Mouse (Mus musculus) thymus, adult 2 months (tissue): Measurements from ENCODE around the gene Slitrk6. TPM values are rescaled to one million over a fixed set of nuclear protein-coding genes. Genes with fewer than 3 reads are reported as not detected.

Source experiments
- DNase-seq: peaks from one replicate; pipeline ENCODE4 v3.0.0; 2021
- H3K27ac ChIP-seq: fragments of 200-500 bp; 2 replicates; pipeline ENCODE4 v1.5.1; 2012; ENCODE audit warnings: low read length, control low read depth; ENCODE audit not compliant: control insufficient read depth, insufficient read depth
- H3K27me3 ChIP-seq: fragments of 200-500 bp; 2 replicates; pipeline ENCODE4 v1.6.1; 2012; ENCODE audit warnings: mild to moderate bottlenecking, low read length, moderate library complexity, mixed read lengths; ENCODE audit not compliant: control insufficient read depth, insufficient read depth
- H3K36me3 ChIP-seq: fragments of 200-500 bp; 2 replicates; pipeline ENCODE4 v1.6.1; 2012; ENCODE audit warnings: mild to moderate bottlenecking, low read length, moderate library complexity; ENCODE audit not compliant: control insufficient read depth, insufficient read depth
- H3K4me1 ChIP-seq: fragments of 200-500 bp; replicated peaks from 2 replicates; pipeline ENCODE4 v1.6.1; 2012; ENCODE audit warnings: low read length; ENCODE audit not compliant: control insufficient read depth, insufficient read depth
- H3K4me3 ChIP-seq: fragments of 200-500 bp; 2 replicates; pipeline ENCODE4 v1.5.1; 2012; ENCODE audit warnings: mild to moderate bottlenecking, low read length, control low read depth, moderate library complexity; ENCODE audit not compliant: control insufficient read depth, insufficient read depth
- CTCF ChIP-seq: fragments of 200-500 bp; IDR thresholded peaks from 2 replicates; pipeline ENCODE4 v1.5.1; 2012; ENCODE audit warnings: mild to moderate bottlenecking, control low read depth, low read length, moderate library complexity, borderline replicate concordance; ENCODE audit not compliant: control insufficient read depth, poor library complexity, insufficient read depth; ENCODE audit errors: extremely low read depth
- POLR2A ChIP-seq: fragments of 200-500 bp; IDR thresholded peaks from 2 replicates; pipeline ENCODE4 v1.6.1; 2012; ENCODE audit warnings: mild to moderate bottlenecking, low read length, control low read depth, moderate library complexity; ENCODE audit not compliant: control insufficient read depth, poor library complexity, insufficient read depth; ENCODE audit errors: extremely low read depth
- WGBS: fragments of 180-500 bp; shearing (Covaris S2); methylation state at CpG from one replicate; pipeline ENCODE4 v1.1.7; 2018; 5-methylcytosine and 5-hydroxymethylcytosine counted together
- polyA plus RNA-seq: library from polyadenylated mRNA; depleted of rRNA; stranded (reverse); fragments of >200 nt; gene quantifications from 2 replicates; pipeline ENCODE4 v1.2.3, GENCODE M21; 2012; rRNA removed

Slitrk6 gene
- polyA plus RNA-seq: 0.14 and 0.23 TPM in 2 replicates

GRCm38 (mm10) chr14:110754484-110755307, at the start of gene Slitrk6:
TSS of gene Slitrk6 (minus strand) at chr14:110755149.
- TF ChIP-seq POLR2A: no peak
- H3K36me3 ChIP-seq: no peaks in the 10 kb centered on the region
- no peaks in the 10 kb centered on the region for H3K27me3 ChIP-seq
- WGBS: 73% methylated on average over 11 of the region's 11 CpGs
- H3K27ac ChIP-seq: no peak within 1 kb of the TSS
- H3K4me3 ChIP-seq: no peak within 1 kb of the TSS
- no peaks in the 10 kb centered on the region for H3K4me1 ChIP-seq
- no peak for DNase-seq

- H3K4me3 ChIP-seq: no peak overlapping the region
- H3K27ac ChIP-seq: no peak overlapping the region
- H3K36me3 ChIP-seq: no peaks in the 10 kb centered on the region
- H3K27me3 ChIP-seq: no peaks in the 10 kb centered on the region
- DNase-seq: no peak
- no peaks in the 10 kb centered on the region for H3K4me1 ChIP-seq
- no peak for TF ChIP-seq POLR2A
Observed at GRCm38 (mm10) chr14:110777546-110777945, 22.6 kb upstream of the Slitrk6 start.

GRCm38 (mm10) chr14:110770694-110771093, 15.7 kb upstream of the Slitrk6 start:
- TF ChIP-seq POLR2A (no peak), CTCF (no peak)
- no peaks in the 10 kb centered on the region for H3K4me1 ChIP-seq
- no peak overlapping the region for H3K4me3 ChIP-seq
- no peak for DNase-seq
- no peaks in the 10 kb centered on the region for H3K27me3 ChIP-seq
- 87% methylated on average over 1 of the region's 1 CpGs for WGBS
- H3K27ac ChIP-seq: no peak overlapping the region
- no peaks in the 10 kb centered on the region for H3K36me3 ChIP-seq

- Histone ChIP-seq H3K27ac (no peak overlapping the region), H3K36me3 (no peaks in the 10 kb centered on the region), H3K4me1 (no peaks in the 10 kb centered on the region), H3K4me3 (no peak overlapping the region), H3K27me3 (no peaks in the 10 kb centered on the region)
- TF ChIP-seq POLR2A (no peak), CTCF (no peak)
- 23% methylated on average over 7 of the region's 7 CpGs for WGBS
- no peak for DNase-seq
Observed at GRCm38 (mm10) chr14:110762588-110763220, 7.8 kb upstream of the Slitrk6 start.

- DNase-seq: no peak
- H3K4me1 ChIP-seq: no peaks in the 10 kb centered on the region
- H3K4me3 ChIP-seq: no peak overlapping the region
- no peak overlapping the region for H3K27ac ChIP-seq
- H3K36me3 ChIP-seq: no peaks in the 10 kb centered on the region
- H3K27me3 ChIP-seq: no peaks in the 10 kb centered on the region
- TF ChIP-seq POLR2A (no peak), CTCF (no peak)
- 51% methylated on average over 1 of the region's 1 CpGs for WGBS
Observed at GRCm38 (mm10) chr14:110760909-110761308, 6.0 kb upstream of the Slitrk6 start.

- H3K4me3 ChIP-seq: no peak overlapping the region
- WGBS: 62% methylated on average over 4 of the region's 4 CpGs
- no peak for DNase-seq
- H3K27me3 ChIP-seq: no peaks in the 10 kb centered on the region
- no peaks in the 10 kb centered on the region for H3K4me1 ChIP-seq
- no peak for TF ChIP-seq POLR2A
- no peak for TF ChIP-seq CTCF
- no peaks in the 10 kb centered on the region for H3K36me3 ChIP-seq
- no peak overlapping the region for H3K27ac ChIP-seq
Observed at GRCm38 (mm10) chr14:110755308-110755650, 330 bp upstream of the Slitrk6 start.

GRCm38 (mm10) chr14:110739861-110740260, 15.1 kb downstream of the Slitrk6 start:
- TF ChIP-seq CTCF (no peak), POLR2A (no peak)
- WGBS: 94% methylated on average over 7 of the region's 7 CpGs

More at GRCm38 (mm10) chr14:110739861-110740260, 15.1 kb downstream of the Slitrk6 start:
- no peaks in the 10 kb centered on the region for H3K4me1 ChIP-seq
- no peak for DNase-seq
- H3K36me3 ChIP-seq: no peaks in the 10 kb centered on the region
- H3K27me3 ChIP-seq: no peaks in the 10 kb centered on the region
- H3K27ac ChIP-seq: no peak overlapping the region
- H3K4me3 ChIP-seq: no peak overlapping the region
